Mouse (Mus musculus) adrenal gland, postnatal 4 days (tissue): Measurements from ENCODE around the gene Vmn1r39. TPM values are rescaled to one million over a fixed set of nuclear protein-coding genes. Genes with fewer than 3 reads are reported as not detected.
"Not testable (repeated sequence)": the region's sequence is repeated elsewhere in the genome, so short reads cannot be mapped to it uniquely, and the experiment has no call there.

Experiments
- DNase-seq, 2 experiments: peaks; one replicate each; pipeline ENCODE4 v3.0.0; 2021 to 2022; ENCODE audit warnings: low spot score in 2 of 2, mixed read lengths in 2 of 2
- long read RNA-seq, 2 experiments: library from polyadenylated mRNA; stranded (forward); transcript quantifications; one replicate each; pipeline ENCODE4 v2.0.0; 2021
- total RNA-seq, 2 experiments: library from RNA; stranded (reverse); gene quantifications; 2 replicates each; pipeline ENCODE4 v1.2.3; 2021

Gene Vmn1r39
- not detected for total RNA-seq
- long read RNA-seq, experiment 1 = 0 reads
- long read RNA-seq, experiment 2 = 0 reads

- no peak for DNase-seq
Observed at GRCm38 (mm10) chr6:66810509-66810908, at the start of gene Vmn1r39. Vmn1r39 (minus strand) TSS chr6:66810609.

- DNase-seq = no peak
Observed at GRCm38 (mm10) chr6:66859391-66859790, 49.0 kb upstream of the Vmn1r39 start.

DNA sequence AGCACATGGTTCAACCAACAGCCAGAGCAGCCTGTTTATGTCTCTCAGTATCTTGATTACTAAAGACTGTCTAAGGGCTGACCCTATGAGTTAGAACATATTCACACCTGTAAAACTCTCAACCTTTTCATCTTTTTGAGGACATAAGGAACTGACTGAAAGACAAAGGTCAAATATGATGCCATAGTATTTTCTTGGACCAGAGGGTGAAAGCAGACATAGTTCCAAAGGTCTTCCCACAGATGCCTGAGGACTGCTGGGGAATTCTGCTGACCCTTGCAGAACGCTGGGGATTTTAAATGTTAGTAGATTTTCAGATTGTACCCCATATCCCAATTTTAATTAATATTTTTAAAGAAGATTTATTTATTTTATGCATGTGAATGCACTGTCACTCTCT is 47.9 kb upstream of the Vmn1r39 start:
- DNase-seq = no peak

GRCm38 (mm10) chr6:66856236-66856635 is 45.8 kb upstream of the Vmn1r39 start:
- DNase-seq = no peak

DNA sequence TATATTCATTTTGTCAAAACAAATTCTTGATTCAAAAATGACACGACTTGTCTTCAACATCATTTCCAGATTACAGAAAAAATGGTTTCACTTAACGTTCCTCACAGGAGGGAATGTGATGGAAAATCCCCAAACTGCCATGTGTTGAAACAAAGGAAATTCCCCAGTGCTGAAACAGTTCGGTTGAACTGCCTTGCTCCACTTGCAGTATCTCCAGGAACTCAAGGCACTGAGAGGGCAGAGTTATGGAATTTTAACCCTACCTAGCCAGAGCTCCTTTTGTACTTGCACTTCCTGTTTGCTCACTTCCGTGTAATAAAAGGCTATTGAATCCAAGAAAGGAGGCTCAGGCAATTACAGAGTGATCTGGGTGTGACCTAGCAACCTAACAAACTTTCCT is 38.5 kb upstream of the Vmn1r39 start:
- no peak for DNase-seq

DNA sequence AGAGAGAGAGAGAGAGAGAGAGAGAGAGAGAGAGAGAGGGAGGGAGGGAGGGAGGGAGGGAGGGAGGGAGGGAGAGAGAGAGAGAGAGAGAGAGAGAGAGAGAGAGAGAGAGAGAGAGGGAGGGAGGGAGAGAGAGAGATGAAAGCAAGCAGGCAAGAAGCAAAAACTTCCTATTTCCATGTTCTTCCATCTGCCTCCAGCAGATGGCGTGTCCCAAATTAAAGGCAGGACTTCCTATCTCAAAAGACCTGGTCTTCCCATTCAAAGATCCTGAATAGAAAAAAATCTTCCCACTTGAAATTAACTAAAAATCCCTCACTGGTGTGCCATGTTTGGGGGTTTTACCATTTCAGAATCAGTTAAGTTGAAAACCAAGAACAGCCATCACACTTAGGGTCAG is 30.2 kb upstream of the Vmn1r39 start:
- DNase-seq = not testable (repeated sequence)

- DNase-seq = no peak
Observed at GRCm38 (mm10) chr6:66836932-66837331, 26.5 kb upstream of the Vmn1r39 start.

GRCm38 (mm10) chr6:66806311-66806710 is 4.1 kb downstream of the Vmn1r39 start:
- no peak for DNase-seq

GRCm38 (mm10) chr6:66805713-66806112 is 4.7 kb downstream of the Vmn1r39 start:
- no peak for DNase-seq

DNA sequence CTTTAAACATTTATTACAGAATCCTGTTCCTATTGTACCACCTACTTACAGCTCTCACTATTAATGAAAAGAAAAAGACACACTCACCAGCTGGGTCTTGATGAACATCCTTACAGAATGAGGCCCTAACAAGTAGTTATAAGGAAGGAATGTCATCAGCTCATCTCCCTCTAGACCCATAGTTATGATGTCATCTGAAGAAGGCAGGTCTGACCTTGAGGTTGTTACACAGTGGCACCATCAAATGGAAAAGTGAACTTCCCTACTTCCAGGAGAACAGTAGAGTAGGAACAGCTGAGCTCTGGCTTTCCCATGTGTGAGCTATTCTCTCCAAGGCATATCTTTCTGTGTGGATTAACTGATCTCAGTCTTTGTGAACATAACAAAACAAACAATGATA is 27.9 kb downstream of the Vmn1r39 start, which contains the start of gene Vmn1r38:
TSS of gene Vmn1r38 (minus strand) at position 101 of the 400 bp plus-strand sequence.
- not testable (repeated sequence) for DNase-seq

Other genes starting within 250 kb of the Vmn1r39 start
- gene Vmn1r33, start 192.3 kb downstream of the Vmn1r39 start, total RNA-seq = not detected
- gene Vmn1r34, start 166.7 kb downstream of the Vmn1r39 start, total RNA-seq = not detected
- gene Vmn1r35, start 124.7 kb downstream of the Vmn1r39 start, total RNA-seq = not detected
- gene Vmn1r36, start 91.4 kb downstream of the Vmn1r39 start, total RNA-seq = not detected
- gene Vmn1r37, start 81.2 kb downstream of the Vmn1r39 start, total RNA-seq = not detected
- not detected for gene Vmn1r38, start 28.0 kb downstream of the Vmn1r39 start, total RNA-seq
- gene Gng12, start 85.8 kb upstream of the Vmn1r39 start, total RNA-seq = 100 to 1,000 TPM in 1 of 2 experiments, 10 to 100 TPM in 1; 84.1 to 103 TPM
- gene Gadd45a, start 226.8 kb upstream of the Vmn1r39 start, total RNA-seq = 10 to 100 TPM; 18.1 to 21.9 TPM